Mouse (Mus musculus): ENCODE data around the gene Nqo1.

Nqo1 gene

DNA sequence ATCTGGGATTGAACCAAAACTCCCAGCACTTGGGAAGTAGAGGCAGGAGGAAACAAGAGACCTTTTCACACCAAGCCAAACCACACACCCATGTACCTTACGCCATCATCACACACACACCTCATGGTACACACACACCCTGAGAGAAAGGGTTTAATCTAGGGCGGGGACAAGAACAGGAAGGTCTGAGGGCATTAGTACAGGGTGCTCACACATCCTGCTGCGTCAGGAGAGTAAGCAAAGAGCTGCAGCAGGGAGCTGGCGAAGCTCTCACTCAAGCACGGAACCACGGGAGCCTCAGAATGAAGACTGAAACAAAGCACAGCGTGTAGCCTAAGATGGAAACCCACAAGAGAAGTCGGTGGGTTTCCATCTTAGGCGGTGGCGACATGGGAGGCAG, 10.9 kb upstream of the Nqo1 start:
- in situ Hi-C loops (cut with MboI; ENCODE audit: low pct_unique_long_range_greater_than_20kb in 1 of 2, low sequenced_read_pairs in 2 of 2, unreplicated experiment in 1 of 2) = no loop called here

DNA sequence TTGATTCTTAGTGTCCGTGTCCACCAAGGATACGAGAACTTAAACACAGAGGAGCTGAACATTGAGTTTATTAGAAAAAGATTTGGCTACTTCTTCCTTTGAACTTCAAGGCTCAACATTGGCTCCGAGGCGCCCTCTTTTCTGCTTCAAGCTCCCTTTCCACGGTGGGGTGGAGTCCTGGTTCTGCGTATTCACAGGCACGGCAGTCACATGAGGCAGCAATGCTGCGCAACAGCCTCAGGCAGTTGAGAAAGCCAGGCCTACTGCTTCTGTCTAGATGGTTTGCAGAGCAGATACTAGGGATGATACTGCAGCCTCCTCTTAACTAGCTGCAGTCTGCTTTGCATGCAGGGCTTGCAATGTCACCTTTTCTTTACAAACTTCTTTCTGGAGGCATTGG, 9.5 kb upstream of the Nqo1 start:
- in situ Hi-C loops (cut with MboI; ENCODE audit: low pct_unique_long_range_greater_than_20kb in 1 of 2, low sequenced_read_pairs in 2 of 2, unreplicated experiment in 1 of 2) = no loop called here

DNA sequence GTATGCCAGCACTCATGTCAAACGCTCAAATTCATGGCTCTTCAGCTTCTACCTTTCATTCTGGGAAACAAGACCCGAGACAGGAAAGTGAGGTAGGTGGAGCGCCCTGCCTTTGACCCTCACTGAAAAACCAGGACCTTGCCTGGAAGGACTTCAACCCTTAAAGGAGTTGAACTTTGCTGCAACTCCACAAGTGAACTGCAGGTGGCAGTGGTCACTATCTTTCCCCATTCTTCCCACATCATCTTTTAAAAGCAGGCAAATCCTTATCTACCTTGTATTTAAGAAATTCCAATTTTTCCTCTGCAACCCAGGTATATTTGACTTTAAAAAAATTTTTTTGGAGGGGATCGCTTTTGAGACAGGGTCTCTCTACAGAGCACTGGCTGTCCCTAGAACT, 8.4 kb upstream of the Nqo1 start:
- in situ Hi-C loops (cut with MboI; ENCODE audit: low pct_unique_long_range_greater_than_20kb in 1 of 2, low sequenced_read_pairs in 2 of 2, unreplicated experiment in 1 of 2) = no loop called here

DNA sequence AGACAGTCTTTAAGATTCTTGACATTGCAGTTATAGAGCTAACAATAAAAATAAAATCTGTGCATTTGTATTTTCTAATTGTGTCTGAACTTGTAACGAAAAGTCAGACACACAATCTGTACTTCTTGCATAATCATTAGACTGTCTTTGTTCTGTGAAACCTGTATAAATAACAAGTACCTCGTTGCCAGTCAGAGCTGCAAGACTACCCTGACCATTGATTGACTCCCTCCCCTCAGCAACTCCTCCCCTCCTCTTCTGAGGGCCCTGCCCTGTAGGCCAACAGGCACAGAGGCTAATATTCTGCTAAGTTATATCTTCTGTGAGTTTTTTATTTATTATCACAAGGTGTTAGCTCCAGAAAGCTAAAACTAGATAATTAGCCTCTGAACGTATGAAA, 2.9 kb upstream of the Nqo1 start:
- in situ Hi-C loops (cut with MboI; ENCODE audit: low pct_unique_long_range_greater_than_20kb in 1 of 2, low sequenced_read_pairs in 2 of 2, unreplicated experiment in 1 of 2) = no loop called here

DNA sequence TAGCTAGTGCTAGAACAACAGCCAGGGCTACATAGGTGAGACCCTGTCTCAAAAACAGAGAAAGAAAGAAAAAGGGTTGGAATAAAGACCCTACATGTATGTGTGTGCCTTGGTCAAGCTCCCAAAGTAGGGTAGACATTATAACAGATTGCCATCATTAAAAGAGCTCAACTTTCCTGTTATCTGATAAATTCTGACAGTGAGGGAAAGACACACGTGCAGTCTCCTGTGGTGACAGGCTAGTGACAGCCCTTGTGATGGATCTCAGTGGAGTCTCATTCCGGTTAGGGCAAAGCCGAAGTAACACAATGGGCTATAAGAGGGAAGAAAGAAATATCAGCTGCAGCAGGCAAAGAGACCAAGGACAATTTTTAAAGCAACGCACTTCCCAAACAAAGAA, 1.1 kb upstream of the Nqo1 start:
- in situ Hi-C loops (cut with MboI; ENCODE audit: low pct_unique_long_range_greater_than_20kb in 1 of 2, low sequenced_read_pairs in 2 of 2, unreplicated experiment in 1 of 2) = no loop called here

DNA sequence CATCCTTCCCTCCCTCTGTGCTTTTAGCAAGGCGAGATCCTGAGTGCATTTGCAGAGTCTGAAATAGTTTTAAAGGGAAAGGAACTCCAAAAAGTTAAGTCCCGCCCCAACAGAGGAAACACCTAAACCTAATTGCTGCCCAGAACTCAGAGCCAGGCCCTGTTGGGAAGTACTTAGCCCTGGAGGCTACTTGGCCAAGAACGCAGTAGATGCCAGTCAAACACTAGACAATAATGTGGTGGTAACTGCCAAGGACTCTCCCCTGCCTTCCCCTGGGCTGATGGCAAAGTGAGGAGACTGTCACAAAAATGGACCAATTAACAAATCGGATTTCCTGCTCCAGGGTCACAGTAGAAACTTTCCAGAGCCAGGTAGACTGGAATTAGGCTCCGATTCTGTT, 1.1 kb downstream of the Nqo1 start:
- in situ Hi-C loops (cut with MboI; ENCODE audit: low pct_unique_long_range_greater_than_20kb in 1 of 2, low sequenced_read_pairs in 2 of 2, unreplicated experiment in 1 of 2) = no loop called here

DNA sequence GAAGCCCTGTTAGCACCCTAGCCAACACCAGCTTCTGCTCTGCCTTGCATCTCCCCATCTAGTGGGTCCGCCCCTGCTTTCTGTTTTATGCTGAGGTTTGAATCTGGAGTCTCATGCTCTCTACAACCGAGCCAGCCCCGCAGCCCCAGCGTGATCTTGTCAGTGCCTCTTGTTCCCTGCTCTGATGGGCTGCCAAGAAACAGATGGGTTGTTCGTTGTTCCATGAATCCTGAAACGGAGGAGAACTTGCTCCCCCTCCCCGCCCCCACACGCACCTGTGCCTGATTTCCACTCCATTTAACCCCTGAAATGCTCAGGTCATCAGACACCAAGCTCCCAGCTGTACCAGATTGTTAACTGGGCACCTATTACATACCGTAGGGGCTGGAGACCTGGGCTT, 3.5 kb downstream of the Nqo1 start:
- in situ Hi-C loops (cut with MboI; ENCODE audit: low pct_unique_long_range_greater_than_20kb in 1 of 2, low sequenced_read_pairs in 2 of 2, unreplicated experiment in 1 of 2) = no loop called here

DNA sequence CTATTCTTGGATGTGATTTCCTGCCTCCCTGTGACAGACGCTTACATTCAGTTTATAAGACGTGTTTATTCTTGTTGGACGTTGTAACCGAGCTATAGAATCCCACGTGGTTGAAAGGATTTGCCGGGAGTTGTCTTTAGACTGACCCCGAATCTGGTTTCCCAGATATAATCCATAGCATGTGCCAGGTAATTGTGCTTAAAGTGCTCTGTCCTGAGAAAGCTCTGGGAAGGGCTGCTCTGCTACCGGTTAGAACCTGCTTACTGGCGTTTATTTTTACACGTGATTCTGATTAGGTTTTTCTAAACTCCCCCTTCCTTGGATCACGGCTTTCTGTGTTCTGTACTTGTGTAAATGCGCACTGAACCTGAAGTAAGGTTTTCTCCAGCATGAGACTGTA, 5.3 kb downstream of the Nqo1 start:
- in situ Hi-C loops (cut with MboI; ENCODE audit: low pct_unique_long_range_greater_than_20kb in 1 of 2, low sequenced_read_pairs in 2 of 2, unreplicated experiment in 1 of 2) = no loop called here

DNA sequence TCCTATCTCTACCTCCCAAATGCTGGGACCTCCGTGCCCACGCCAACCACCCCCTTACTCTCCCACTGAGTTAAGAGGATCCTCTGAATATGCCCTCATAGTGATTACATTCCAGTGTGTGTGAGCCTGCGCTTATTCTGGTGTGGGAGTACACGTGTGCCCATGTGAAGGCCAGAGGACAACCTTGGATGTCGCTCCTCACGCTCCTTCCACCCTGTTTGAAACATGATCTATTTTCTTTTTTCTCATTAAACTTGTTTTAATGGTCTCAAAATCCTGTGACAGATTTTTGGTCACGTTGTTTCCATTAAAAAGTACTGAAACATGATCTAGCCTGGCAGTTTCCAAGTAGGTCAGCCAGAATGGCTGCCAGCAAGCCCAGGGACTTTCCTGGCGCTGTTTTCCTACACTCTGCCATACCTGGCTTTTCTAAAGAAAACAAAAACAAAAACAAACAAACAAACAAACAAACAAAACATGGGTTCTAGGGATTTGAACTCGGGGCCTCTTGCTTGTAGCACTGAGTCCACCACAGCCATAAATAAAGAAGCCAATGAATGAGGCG, 6.8 kb downstream of the Nqo1 start:
- in situ Hi-C loops (cut with MboI; ENCODE audit: low pct_unique_long_range_greater_than_20kb in 1 of 2, low sequenced_read_pairs in 2 of 2, unreplicated experiment in 1 of 2) = no loop called here

DNA sequence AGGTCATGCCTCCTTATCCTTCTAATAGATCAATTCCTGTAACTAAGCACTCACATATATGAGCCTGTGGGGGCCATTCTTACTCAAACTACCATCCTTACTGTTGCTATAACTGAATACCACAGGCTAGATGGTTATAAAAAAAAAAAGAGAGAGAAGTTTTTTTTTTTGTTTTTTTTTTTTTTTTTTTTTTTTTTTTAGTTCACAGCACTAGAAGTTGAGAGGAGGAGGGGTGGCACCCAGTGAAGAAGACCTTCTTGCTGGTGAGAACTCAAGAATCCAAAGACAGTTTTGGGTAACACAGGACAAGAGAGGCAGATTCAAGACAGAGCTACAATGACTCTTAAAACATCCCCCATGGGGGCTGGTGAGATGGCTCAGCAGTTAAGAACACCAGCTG, 7.6 kb downstream of the Nqo1 start:
- in situ Hi-C loops (cut with MboI; ENCODE audit: low pct_unique_long_range_greater_than_20kb in 1 of 2, low sequenced_read_pairs in 2 of 2, unreplicated experiment in 1 of 2) = no loop called here

DNA sequence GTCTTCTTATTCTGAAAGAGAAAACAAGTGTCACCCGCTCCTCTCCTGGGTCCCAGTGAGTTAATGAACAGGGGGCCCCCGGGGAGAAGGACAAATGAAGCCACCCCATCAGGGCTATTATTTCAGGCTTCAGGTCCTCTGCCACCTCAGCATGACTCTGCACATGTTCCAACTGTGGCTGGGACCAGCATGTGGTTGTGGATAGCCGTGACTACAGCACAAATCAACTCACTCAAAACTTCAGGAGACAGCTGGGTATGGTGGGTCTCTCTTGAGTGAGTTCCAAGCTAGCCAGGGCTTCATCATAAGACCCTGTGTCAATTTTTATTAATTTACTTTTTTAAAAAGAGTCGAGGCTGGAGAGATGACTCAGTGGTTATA, 11.9 kb downstream of the Nqo1 start:
- in situ Hi-C loops (cut with MboI; ENCODE audit: low pct_unique_long_range_greater_than_20kb in 1 of 2, low sequenced_read_pairs in 2 of 2, unreplicated experiment in 1 of 2) = no loop called here

DNA sequence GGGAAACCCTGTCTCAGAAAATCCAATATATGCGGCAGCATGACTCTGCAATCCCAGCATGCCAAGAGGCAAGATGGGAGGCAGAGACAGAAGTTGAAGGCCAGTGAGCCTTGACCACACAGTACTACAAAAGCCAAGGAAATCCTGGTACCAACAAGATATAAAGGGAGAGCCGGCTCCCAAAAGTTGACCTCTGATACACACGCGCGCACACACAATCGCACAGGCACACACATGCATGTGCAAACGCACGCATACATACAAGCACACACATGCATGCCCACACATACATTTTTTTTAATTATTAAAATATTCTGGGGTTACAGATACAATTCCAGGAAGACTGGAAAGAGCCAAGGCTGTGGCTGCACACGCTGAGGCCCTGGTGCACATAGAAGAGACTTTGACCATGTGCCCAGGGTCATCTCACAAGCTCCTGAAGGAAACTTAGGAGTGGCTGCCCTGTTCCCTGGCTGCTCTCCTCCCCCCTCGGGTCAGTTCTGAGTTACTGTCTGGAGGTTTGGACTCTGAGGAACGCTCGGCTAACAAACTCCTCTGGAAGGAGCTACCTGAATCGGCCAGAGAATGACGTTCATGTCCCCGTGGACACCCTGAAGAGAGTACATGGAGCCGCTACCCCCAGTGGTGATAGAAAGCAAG, 12.4 kb downstream of the Nqo1 start:
- in situ Hi-C loops (cut with MboI; ENCODE audit: low pct_unique_long_range_greater_than_20kb in 1 of 2, low sequenced_read_pairs in 2 of 2, unreplicated experiment in 1 of 2) = no loop called here

DNA sequence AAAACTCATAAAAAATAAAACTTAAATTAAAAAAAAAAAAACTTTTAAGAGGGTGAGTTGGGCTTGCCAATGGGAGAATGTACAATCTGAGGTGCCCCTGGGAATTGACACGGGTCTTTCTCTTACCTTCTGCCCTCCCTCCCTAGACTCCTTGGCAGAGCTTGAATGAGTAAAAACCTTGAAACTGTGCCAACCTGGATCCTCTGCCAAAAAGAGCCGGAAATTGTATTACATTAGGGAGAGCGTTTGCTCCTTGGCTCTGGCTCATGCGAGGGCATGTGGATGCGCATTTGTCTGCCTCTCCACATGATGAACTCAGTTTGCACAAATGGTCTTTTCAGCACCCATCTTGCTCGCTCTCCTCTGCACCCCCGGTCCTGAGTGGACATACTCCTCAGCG, 13.4 kb downstream of the Nqo1 start:
- in situ Hi-C loops (cut with MboI; ENCODE audit: low pct_unique_long_range_greater_than_20kb in 1 of 2, low sequenced_read_pairs in 2 of 2, unreplicated experiment in 1 of 2) = loop anchor here in 1 of 2 experiments (5.0 kb wide), 1 partner anchor 43 kb away; no protein-coding TSS in a partner anchor

DNA sequence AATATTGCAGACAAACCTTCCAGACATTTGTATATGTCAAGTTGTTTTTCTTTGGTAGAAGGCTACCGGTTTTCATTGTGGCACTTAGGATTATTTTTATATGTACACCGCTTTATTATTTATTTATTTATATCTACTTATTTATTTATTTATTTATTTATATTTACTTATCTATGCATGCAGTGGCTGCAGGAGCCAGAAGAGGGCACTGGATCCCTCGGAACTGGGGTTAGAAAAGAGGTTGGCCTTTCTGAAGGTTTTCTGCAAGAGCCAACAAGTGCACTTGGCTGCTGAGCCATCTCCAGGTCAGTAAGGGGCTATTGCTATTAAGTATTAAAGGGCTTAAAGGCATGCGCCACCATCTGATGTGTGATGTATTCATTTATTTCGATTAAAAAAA, 15.1 kb downstream of the Nqo1 start:
- in situ Hi-C loops (cut with MboI; ENCODE audit: low pct_unique_long_range_greater_than_20kb in 1 of 2, low sequenced_read_pairs in 2 of 2, unreplicated experiment in 1 of 2) = loop anchor here in 1 of 2 experiments (5.0 kb wide), 1 partner anchor 44 kb away; no protein-coding TSS in a partner anchor

DNA sequence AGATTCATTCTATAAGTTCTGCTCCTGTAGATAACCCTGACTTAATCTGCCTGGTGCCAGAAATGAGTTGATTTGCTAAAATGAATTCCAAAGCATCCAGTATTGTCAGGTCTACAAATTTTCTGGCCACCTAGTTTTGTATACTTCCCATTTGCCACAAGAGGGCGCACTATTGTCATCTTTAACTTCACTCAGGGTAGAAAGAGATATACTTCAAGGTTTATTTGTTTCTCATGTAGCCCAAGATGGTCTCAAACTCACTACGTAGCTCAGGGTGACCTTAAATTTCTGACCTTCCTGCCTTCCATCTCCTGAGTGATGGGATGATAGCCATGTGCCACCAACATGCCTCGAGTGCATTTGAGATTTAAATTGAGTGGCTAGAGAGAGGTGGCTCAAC, 16.4 kb downstream of the Nqo1 start:
- in situ Hi-C loops (cut with MboI; ENCODE audit: low pct_unique_long_range_greater_than_20kb in 1 of 2, low sequenced_read_pairs in 2 of 2, unreplicated experiment in 1 of 2) = loop anchor here in 1 of 2 experiments (5.0 kb wide), 1 partner anchor 46 kb away; no protein-coding TSS in a partner anchor

DNA sequence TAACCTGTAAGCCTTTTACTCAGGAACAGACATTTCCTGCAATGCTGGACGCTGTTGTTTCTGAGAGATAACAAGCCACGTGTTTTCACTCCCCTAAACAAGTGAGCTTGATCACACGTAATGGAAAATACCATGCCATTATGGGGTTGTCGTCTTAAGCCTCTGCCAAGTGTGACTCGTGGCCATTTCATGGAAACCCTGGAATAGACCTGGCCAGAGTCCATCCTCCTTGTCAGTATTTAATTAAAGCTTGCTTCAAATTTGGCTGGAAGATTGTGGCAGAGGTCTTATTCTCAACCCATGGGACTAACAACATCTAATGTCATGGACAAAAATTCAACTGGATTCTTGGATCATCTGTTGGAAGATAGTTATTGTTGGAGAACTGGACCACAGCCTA, 16.8 kb downstream of the Nqo1 start:
- in situ Hi-C loops (cut with MboI; ENCODE audit: low pct_unique_long_range_greater_than_20kb in 1 of 2, low sequenced_read_pairs in 2 of 2, unreplicated experiment in 1 of 2) = loop anchor here in 1 of 2 experiments (5.0 kb wide), 1 partner anchor 46 kb away; no protein-coding TSS in a partner anchor

DNA sequence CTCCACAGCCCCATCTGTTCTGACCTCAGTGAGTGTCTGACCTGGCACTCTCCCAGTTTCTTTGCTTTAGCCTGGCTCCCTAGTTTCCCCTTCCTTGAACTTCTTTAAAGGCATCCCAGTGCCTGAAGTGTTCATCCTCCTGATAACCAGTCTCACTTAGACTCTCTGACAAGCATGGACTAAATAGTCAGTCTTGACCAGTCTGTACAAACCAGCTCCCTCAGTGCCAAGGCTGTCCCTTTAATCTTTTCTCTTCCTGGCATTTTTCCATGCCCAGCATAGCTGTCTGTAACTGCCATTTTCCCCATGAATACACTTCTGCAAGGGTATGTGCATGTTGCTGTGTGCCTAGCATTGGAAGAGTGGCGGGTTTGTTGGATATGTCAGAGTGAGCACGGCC, 17.9 kb downstream of the Nqo1 start:
- in situ Hi-C loops (cut with MboI; ENCODE audit: low pct_unique_long_range_greater_than_20kb in 1 of 2, low sequenced_read_pairs in 2 of 2, unreplicated experiment in 1 of 2) = loop anchor here in 1 of 2 experiments (5.0 kb wide), 1 partner anchor 47 kb away; no protein-coding TSS in a partner anchor

DNA sequence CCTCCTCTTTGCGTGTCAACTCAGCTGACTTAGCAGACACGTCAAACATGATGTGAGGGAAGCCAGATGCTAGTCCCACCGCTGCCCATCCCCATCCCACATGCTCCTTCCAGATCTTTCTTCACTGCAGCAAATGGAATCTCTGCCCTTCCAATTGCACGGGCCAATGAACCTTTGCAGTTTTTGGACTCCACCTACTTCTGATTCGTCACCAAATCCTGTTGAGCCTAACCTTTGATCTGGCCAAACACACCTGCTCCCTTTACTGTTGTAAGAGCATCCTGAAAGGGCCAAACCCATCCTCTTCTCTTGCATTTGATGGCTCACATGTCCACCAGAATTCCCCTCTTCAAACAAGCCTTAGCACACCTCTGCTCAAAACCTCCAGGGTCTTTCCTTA, 18.4 kb downstream of the Nqo1 start:
- in situ Hi-C loops (cut with MboI; ENCODE audit: low pct_unique_long_range_greater_than_20kb in 1 of 2, low sequenced_read_pairs in 2 of 2, unreplicated experiment in 1 of 2) = loop anchor here in 1 of 2 experiments (5.0 kb wide), 1 partner anchor 48 kb away; no protein-coding TSS in a partner anchor

DNA sequence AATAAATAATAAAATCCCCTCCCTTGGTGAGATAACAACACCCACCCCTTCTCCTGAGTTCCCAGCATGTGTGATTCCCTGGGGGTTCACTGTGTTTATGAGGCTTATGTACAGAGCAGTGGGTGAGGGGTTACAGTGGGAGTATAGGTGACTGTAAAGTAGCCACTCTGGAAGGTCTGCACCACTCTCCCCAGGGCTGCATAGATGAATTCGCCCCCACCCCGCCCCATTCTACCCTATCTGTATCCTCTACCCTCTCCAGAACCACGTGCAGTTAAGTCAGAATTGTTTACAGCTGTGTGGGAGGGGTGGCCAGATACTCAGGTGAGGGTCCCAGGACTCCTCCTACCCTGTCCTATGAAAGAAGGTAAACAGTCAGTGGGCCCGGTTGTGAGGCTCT, 20.1 kb downstream of the Nqo1 start:
- in situ Hi-C loops (cut with MboI; ENCODE audit: low pct_unique_long_range_greater_than_20kb in 1 of 2, low sequenced_read_pairs in 2 of 2, unreplicated experiment in 1 of 2) = no loop called here

DNA sequence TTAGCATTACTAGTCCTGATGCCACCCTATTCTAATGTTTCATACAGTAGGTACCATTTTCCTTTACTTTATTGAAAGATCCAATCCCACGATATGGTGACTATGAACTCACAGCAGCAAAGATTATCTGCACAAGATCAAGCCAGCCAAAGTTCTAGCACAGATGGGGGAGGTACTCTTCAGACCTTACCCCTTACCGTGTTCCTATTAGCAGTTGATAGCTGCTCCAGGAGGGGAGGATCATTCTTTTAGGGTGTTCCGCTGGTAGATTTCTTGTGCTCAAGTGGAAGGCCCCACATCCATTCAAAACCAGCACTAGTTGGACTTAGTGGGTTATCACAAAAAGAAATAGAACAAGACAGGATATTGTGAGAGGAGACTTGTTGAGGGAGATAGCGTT, 21.3 kb downstream of the Nqo1 start:
- in situ Hi-C loops (cut with MboI; ENCODE audit: low pct_unique_long_range_greater_than_20kb in 1 of 2, low sequenced_read_pairs in 2 of 2, unreplicated experiment in 1 of 2) = no loop called here
